Mouse (Mus musculus) MEL (cell line): ENCODE results near the gene Dnah6.

Source experiments
- CTCF ChIP-seq, 3 experiments: IDR thresholded peaks in 2 of 3; conservative IDR thresholded peaks in 1 of 3; 2 replicates each; pipeline ENCODE4 v1.5.1; 2011 to 2012; ENCODE audit warnings: low read length in 3 of 3, low read depth in 2 of 3, mild to moderate bottlenecking in 2 of 3, improper control_type of control experiment in 1 of 3, inconsistent platforms in 1 of 3, mixed read lengths in 1 of 3, moderate library complexity in 1 of 3; ENCODE audit not compliant: control insufficient read depth in 1 of 3, insufficient read depth in 1 of 3, poor library complexity in 1 of 3, severe bottlenecking in 1 of 3
- JUND ChIP-seq: IDR thresholded peaks from 2 replicates; pipeline ENCODE4 v1.6.1; 2011; ENCODE audit warnings: low read depth, mild to moderate bottlenecking, improper control_type of control experiment, low read length
- POLR2A ChIP-seq, 2 experiments: IDR thresholded peaks; 2 replicates each; pipeline ENCODE4 v1.6.1; 2011 to 2012; ENCODE audit warnings: low read length in 2 of 2, mild to moderate bottlenecking in 2 of 2, control low read depth in 1 of 2, improper control_type of control experiment in 1 of 2, low read depth in 1 of 2, moderate library complexity in 1 of 2; ENCODE audit not compliant: control insufficient read depth in 1 of 2, insufficient read depth in 1 of 2, poor library complexity in 1 of 2
- RCOR1 ChIP-seq: IDR thresholded peaks from 2 replicates; pipeline ENCODE4 v1.6.1; 2012; ENCODE audit warnings: low read depth, mild to moderate bottlenecking, inconsistent platforms, low read length, improper control_type of control experiment

- TF ChIP-seq CTCF (IDR thresholded peaks at IDR 0.05 in 2 of 3, conservative IDR thresholded peaks at IDR 0.05 in 1 of 3; ENCODE audit: control insufficient read depth in 1 of 3, insufficient read depth in 1 of 3, low read depth in 2 of 3, low read length in 3 of 3, poor library complexity in 1 of 3, severe bottlenecking in 1 of 3) = no peak
- no peak for TF ChIP-seq JUND
- TF ChIP-seq POLR2A (IDR thresholded peaks at IDR 0.05; ENCODE audit: control insufficient read depth in 1 of 2, insufficient read depth in 1 of 2, low read depth in 1 of 2, low read length in 2 of 2, poor library complexity in 1 of 2) = no peak
- no peak for TF ChIP-seq RCOR1
These were observed 183.2 kb downstream of the Dnah6 start for GRCm38 (mm10) chr6:73038291-73038690.
